Mouse (Mus musculus): ENCODE measurements around the gene Zhx3.

- TF ChIP-seq POLR2A (IDR thresholded peaks at IDR 0.05; ENCODE audit: borderline replicate concordance, extremely low read depth, low read depth, low read length) (no peak), CTCF (IDR thresholded peaks at IDR 0.05; ENCODE audit: insufficient read depth, low read length) (no peak)
Measured at GRCm38 (mm10) chr2:160914656-160915055, 41.9 kb upstream of the Zhx3 start.

Data from lung, adult 2 months (tissue).